Mouse (Mus musculus) CD8-positive naive resting alpha-beta T cell, adult 57 days (primary cell): ENCODE data around the gene Hsd17b1. TPM values are rescaled to one million over a fixed set of nuclear protein-coding genes. Genes with fewer than 3 reads are reported as not detected.

Source experiments
- total RNA-seq: library from RNA; stranded (reverse); gene quantifications from one replicate; pipeline ENCODE4 v1.2.4, GENCODE M21; 2023

Hsd17b1 gene
- 1.3 TPM for total RNA-seq

GRCm38 (mm10) chr11:101078121-101078520 is at the start of gene Hsd17b1:
Gene Hsd17b1 (plus strand): TSS chr11:101078411.

GRCm38 (mm10) chr11:101069391-101070188 is 8.6 kb upstream of the Hsd17b1 start, which contains the start of gene Naglu:
Gene Naglu (plus strand): TSS chr11:101070012.

GRCm38 (mm10) chr11:101082208-101083082 is 4.2 kb downstream of the Hsd17b1 start, which contains the start of gene Coasy:
Gene Coasy (plus strand): TSS chr11:101082565.

GRCm38 (mm10) chr11:101086756-101087681 is 8.8 kb downstream of the Hsd17b1 start, which contains the start of gene Mlx:
Gene Mlx (plus strand): TSS chr11:101087277.

GRCm38 (mm10) chr11:101095314-101096024 is 17.3 kb downstream of the Hsd17b1 start, which contains the start of gene Psmc3ip:
Gene Psmc3ip (minus strand): TSS chr11:101095436.

GRCm38 (mm10) chr11:101119761-101120544 is 41.7 kb downstream of the Hsd17b1 start, which contains the start of the genes Retreg3 and Tubg1:
Gene Retreg3 (minus strand): TSS chr11:101119893.
Gene Tubg1 (plus strand): TSS chr11:101119938.

Other genes starting within 250 kb of the Hsd17b1 start
- gene Stat5b, start 227.7 kb upstream of the Hsd17b1 start, total RNA-seq, result 133 TPM
- 81.4 TPM for gene Stat5a, start 219.1 kb upstream of the Hsd17b1 start, total RNA-seq
- gene Stat3, start 138.9 kb upstream of the Hsd17b1 start, total RNA-seq, result 216 TPM
- gene Cavin1, start 107.5 kb upstream of the Hsd17b1 start, total RNA-seq, result 0.18 TPM
- 8.4 TPM for gene Atp6v0a1, start 69.0 kb upstream of the Hsd17b1 start, total RNA-seq
- 10.8 TPM for gene Naglu, start 8.4 kb upstream of the Hsd17b1 start, total RNA-seq
- gene Coasy, start 4.2 kb downstream of the Hsd17b1 start, total RNA-seq, result 12.5 TPM
- gene Mlx, start 8.9 kb downstream of the Hsd17b1 start, total RNA-seq, result 43.0 TPM
- gene Psmc3ip, start 17.0 kb downstream of the Hsd17b1 start, total RNA-seq, result 3.8 TPM
- 78.7 TPM for gene Retreg3, start 41.5 kb downstream of the Hsd17b1 start, total RNA-seq
- 14.5 TPM for gene Tubg1, start 41.5 kb downstream of the Hsd17b1 start, total RNA-seq
- gene Tubg2, start 77.5 kb downstream of the Hsd17b1 start, total RNA-seq, result 2.5 TPM
- not detected for gene Cntnap1, start 92.1 kb downstream of the Hsd17b1 start, total RNA-seq
- 0.28 TPM for gene Plekhh3, start 92.9 kb downstream of the Hsd17b1 start, total RNA-seq
- gene Ccr10, start 97.0 kb downstream of the Hsd17b1 start, total RNA-seq, result not detected
- 89.3 TPM for gene Ezh1, start 148.1 kb downstream of the Hsd17b1 start, total RNA-seq
- gene Ramp2, start 167.6 kb downstream of the Hsd17b1 start, total RNA-seq, result 0.40 TPM
- gene Vps25, start 175.3 kb downstream of the Hsd17b1 start, total RNA-seq, result 71.7 TPM
- 2.8 TPM for gene Wnk4, start 182.2 kb downstream of the Hsd17b1 start, total RNA-seq
- not detected for gene Cntd1, start 200.6 kb downstream of the Hsd17b1 start, total RNA-seq
- gene Coa3, start 200.7 kb downstream of the Hsd17b1 start, total RNA-seq, result 35.6 TPM
- 196 TPM for gene Becn1, start 223.9 kb downstream of the Hsd17b1 start, total RNA-seq
- gene Psme3, start 237.8 kb downstream of the Hsd17b1 start, total RNA-seq, result 118 TPM
- gene Aoc2, start 246.7 kb downstream of the Hsd17b1 start, total RNA-seq, result 24.1 TPM